Mouse (Mus musculus) mesoderm, embryonic 11.5 days (tissue): Measurements from ENCODE around the gene Grid2.
A peak's percentile ranks its signal among the peaks of the same experiment; 100 is the strongest.

Source experiments
- DNase-seq: peaks from one replicate; pipeline ENCODE4 v3.0.0-alpha.2; 2012; ENCODE audit warnings: low read depth, low spot score

The Grid2 gene

GRCm38 (mm10) chr6:64605753-64606152 is 1350.1 kb downstream of the Grid2 start:
- DNase-seq = peak; percentile 61

- no peak for DNase-seq
These were observed 1351.4 kb downstream of the Grid2 start for GRCm38 (mm10) chr6:64607041-64607440.

GRCm38 (mm10) chr6:64607942-64608341 is 1352.3 kb downstream of the Grid2 start:
- peak; percentile 38 for DNase-seq

- DNase-seq = peak; percentile 23
These were observed 1361.2 kb downstream of the Grid2 start for GRCm38 (mm10) chr6:64616843-64617242.

- DNase-seq = no peak
These were observed 1361.9 kb downstream of the Grid2 start for GRCm38 (mm10) chr6:64617417-64618135.

GRCm38 (mm10) chr6:64623404-64623803 is 1367.7 kb downstream of the Grid2 start:
- DNase-seq = no peak

GRCm38 (mm10) chr6:64647661-64648060 is 1392.0 kb downstream of the Grid2 start:
- no peak for DNase-seq

GRCm38 (mm10) chr6:64648196-64648595 is 1392.5 kb downstream of the Grid2 start:
- no peak for DNase-seq

GRCm38 (mm10) chr6:64649296-64650226 is 1393.9 kb downstream of the Grid2 start:
- DNase-seq = peak; percentile 84

- no peak for DNase-seq
These were observed 1395.1 kb downstream of the Grid2 start for GRCm38 (mm10) chr6:64650765-64651164.

- no peak for DNase-seq
These were observed 1415.3 kb downstream of the Grid2 start for GRCm38 (mm10) chr6:64671010-64671409.

- no peak for DNase-seq
These were observed 1423.1 kb downstream of the Grid2 start for GRCm38 (mm10) chr6:64678815-64679214.

GRCm38 (mm10) chr6:64683974-64684373 is 1428.3 kb downstream of the Grid2 start:
- peak; percentile 61 for DNase-seq

- peak; percentile 67 for DNase-seq
These were observed 1429.3 kb downstream of the Grid2 start for GRCm38 (mm10) chr6:64684973-64685372.

GRCm38 (mm10) chr6:64688181-64688944 is 1432.7 kb downstream of the Grid2 start:
- DNase-seq = peak; percentile 61

GRCm38 (mm10) chr6:64694688-64695087 is 1439.0 kb downstream of the Grid2 start:
- no peak for DNase-seq

- no peak for DNase-seq
These were observed 1448.0 kb downstream of the Grid2 start for GRCm38 (mm10) chr6:64703659-64704058.

GRCm38 (mm10) chr6:64727751-64728403 is 1472.2 kb downstream of the Grid2 start:
- DNase-seq = no peak

GRCm38 (mm10) chr6:64728499-64729198 is 1473.0 kb downstream of the Grid2 start, which contains the start of gene Atoh1:
Gene Atoh1, plus strand, starts transcription at chr6:64729125.
- DNase-seq = peak; percentile 79

GRCm38 (mm10) chr6:64729231-64730011 is 1473.7 kb downstream of the Grid2 start:
- no peak for DNase-seq
